28 mouse cellular contexts compared by ENCODE assay signal in genomic region chr14:72518786-72519185, GRCm38 (mm10). TPM values are rescaled to one million over a fixed set of nuclear protein-coding genes. Genes with fewer than 3 reads are reported as not detected.
"Had no signal": no experiment of that assay in that cellular context is flagged by ENCODE, and none has a peak within 500 bp of the region (broad histone marks: within the 10 kb centered on the region; RNA-seq: fewer than 3 reads in every experiment).

No protein-coding gene starts in this region.

- H3K36me3 ChIP-seq: heart, embryonic 12.5 days; hindbrain, embryonic 10.5 days; hindbrain, embryonic 12.5 days; intestine, embryonic 15.5 days; kidney, embryonic 15.5 days; limb, embryonic 10.5 days; limb, embryonic 12.5 days; liver, embryonic 13.5 days; liver, embryonic 15.5 days had no signal

- H3K4me1 ChIP-seq: heart, embryonic 12.5 days; hindbrain, embryonic 10.5 days; hindbrain, embryonic 12.5 days; intestine, embryonic 15.5 days; kidney, embryonic 15.5 days; limb, embryonic 10.5 days; limb, embryonic 12.5 days; liver, embryonic 13.5 days; liver, embryonic 15.5 days had no signal

- H3K27ac ChIP-seq: gastrocnemius, adult 2 months; hindbrain, embryonic 10.5 days; hindbrain, embryonic 12.5 days; hindbrain, embryonic 14.5 days; intestine, embryonic 15.5 days; kidney, embryonic 15.5 days; layer of hippocampus, adult 2 months; left cerebral cortex, adult 2 months; limb, embryonic 10.5 days; limb, embryonic 12.5 days; liver, embryonic 13.5 days; liver, embryonic 15.5 days had no signal

- DNase-seq: gastrocnemius, adult 2 months; gastrocnemius, postnatal 10 days; gastrocnemius, postnatal 25 days; heart, adult 18-20 months; heart, postnatal 10 days; heart, postnatal 4 days; kidney, postnatal 10 days; liver; liver, embryonic 13.5 days; liver, postnatal 0 days had no signal

- H3K4me2 ChIP-seq: heart, embryonic 12.5 days; hindbrain, embryonic 12.5 days; hindbrain, embryonic 14.5 days; intestine, embryonic 15.5 days; kidney, embryonic 15.5 days; limb, embryonic 12.5 days; liver, embryonic 13.5 days; liver, embryonic 15.5 days had no signal

- H3K27me3 ChIP-seq: heart, embryonic 12.5 days; hindbrain, embryonic 12.5 days; intestine, embryonic 15.5 days; kidney, embryonic 15.5 days; limb, embryonic 12.5 days; liver, embryonic 13.5 days; liver, embryonic 15.5 days had no signal

- ATAC-seq: forebrain, embryonic 16.5 days; hindbrain, embryonic 16.5 days; inflammation-experienced regulatory T-cells, adult 6 months; intestine, embryonic 15.5 days; intestine, postnatal 0 days; liver, postnatal 0 days had no signal

- H3K4me3 ChIP-seq: gastrocnemius, adult 2 months; heart, embryonic 12.5 days; hindbrain, embryonic 10.5 days; hindbrain, embryonic 12.5 days; intestine, embryonic 15.5 days; kidney, embryonic 15.5 days; layer of hippocampus, adult 2 months; left cerebral cortex, adult 2 months; limb, embryonic 10.5 days; limb, embryonic 12.5 days; liver, embryonic 13.5 days; liver, embryonic 15.5 days had no signal

- H3K9me3 ChIP-seq: heart, embryonic 12.5 days; hindbrain, embryonic 10.5 days; hindbrain, embryonic 12.5 days; intestine, embryonic 15.5 days; kidney, embryonic 15.5 days; limb, embryonic 10.5 days; limb, embryonic 12.5 days; liver, embryonic 13.5 days; liver, embryonic 15.5 days had no signal

- H3K9ac ChIP-seq: heart, embryonic 12.5 days; hindbrain, embryonic 12.5 days; hindbrain, embryonic 14.5 days; intestine, embryonic 15.5 days; kidney, embryonic 15.5 days; limb, embryonic 12.5 days; liver, embryonic 13.5 days; liver, embryonic 15.5 days; liver, postnatal 0 days had no signal

RNA-seq across cellular contexts. Expression of gene Gm9195, which starts 27.1 kb away (rescaled TPM):
- polyA plus RNA-seq: forebrain, embryonic 16.5 days; frontal cortex, adult 2 months; heart, embryonic 12.5 days; heart, embryonic 14.5 days; hindbrain, embryonic 10.5 days; hindbrain, embryonic 12.5 days; hindbrain, embryonic 14.5 days; hindbrain, embryonic 16.5 days; inflammation-experienced regulatory T-cells, adult 6 months; intestine, embryonic 15.5 days; intestine, postnatal 0 days; kidney, embryonic 15.5 days; limb, embryonic 10.5 days; limb, embryonic 12.5 days; limb, embryonic 14.5 days; liver, embryonic 13.5 days; liver, embryonic 15.5 days; liver, postnatal 0 days had no signal
